Mouse (Mus musculus): ENCODE data around the gene Etv6. TPM values are rescaled to one million over a fixed set of nuclear protein-coding genes. Genes with fewer than 3 reads are reported as not detected.

Etv6 gene
- polyA plus RNA-seq, 1 experiment from 2014 or later, result 2.7 TPM

GRCm38 (mm10) chr6:134128594-134128993 lies 93.1 kb downstream of the Etv6 start:
- WGBS (ENCODE audit: insufficient replicate concordance), result 82% methylated on average over 13 of the region's 13 CpGs
- Histone ChIP-seq H3K36me3 (ENCODE audit: control insufficient read depth, insufficient read depth) (no peaks in the 10 kb centered on the region), H3K9ac (ENCODE audit: low read depth, low read length) (no peak overlapping the region), H3K9me3 (replicated peaks; ENCODE audit: control insufficient read depth, low read length) (0 out of 2 replicates have a peak, but pooled peaks cover 2% of the 10 kb centered on the region), H3K27me3 (ENCODE audit: control insufficient read depth, insufficient read depth, low read depth, low read length) (no peaks in the 10 kb centered on the region), H3K4me1 (ENCODE audit: control insufficient read depth, low read depth, low read length) (peaks cover 9% of the 10 kb centered on the region; the same call in 1 of the 2 replicates), H3K27ac (ENCODE audit: low read length) (no peak overlapping the region), H3K4me3 (ENCODE audit: low read depth, low read length) (no peak overlapping the region), H3K4me2 (ENCODE audit: low read depth, low read length) (no peak overlapping the region)
- ATAC-seq (ENCODE audit: low read depth), result no peak

GRCm38 (mm10) chr6:134129848-134130247 lies 94.3 kb downstream of the Etv6 start:
- 0 out of 2 replicates have a peak, but pooled peaks cover 2% of the 10 kb centered on the region for H3K9me3 ChIP-seq (replicated peaks; ENCODE audit: control insufficient read depth, low read length)
- no peak overlapping the region for H3K9ac ChIP-seq (ENCODE audit: low read depth, low read length)
- no peaks in the 10 kb centered on the region for H3K36me3 ChIP-seq (ENCODE audit: control insufficient read depth, insufficient read depth)
- H3K4me1 ChIP-seq (ENCODE audit: control insufficient read depth, low read depth, low read length), result peaks cover 12% of the 10 kb centered on the region
- no peak overlapping the region for H3K4me2 ChIP-seq (ENCODE audit: low read depth, low read length)
- WGBS (ENCODE audit: insufficient replicate concordance), result 84% methylated on average over 7 of the region's 7 CpGs
- no peaks in the 10 kb centered on the region for H3K27me3 ChIP-seq (ENCODE audit: control insufficient read depth, insufficient read depth, low read depth, low read length)
- ATAC-seq (ENCODE audit: low read depth), result no peak
- H3K27ac ChIP-seq (ENCODE audit: low read length), result no peak overlapping the region
- H3K4me3 ChIP-seq (ENCODE audit: low read depth, low read length), result no peak overlapping the region

- 0 out of 2 replicates have a peak, but pooled peaks cover 2% of the 10 kb centered on the region for H3K9me3 ChIP-seq (replicated peaks; ENCODE audit: control insufficient read depth, low read length)
- peaks cover 14% of the 10 kb centered on the region for H3K4me1 ChIP-seq (ENCODE audit: control insufficient read depth, low read depth, low read length)
- peak; percentile 75 for ATAC-seq (ENCODE audit: low read depth)
- H3K27me3 ChIP-seq (ENCODE audit: control insufficient read depth, insufficient read depth, low read depth, low read length), result no peaks in the 10 kb centered on the region
- no peaks in the 10 kb centered on the region for H3K36me3 ChIP-seq (ENCODE audit: control insufficient read depth, insufficient read depth)
- 35% methylated on average over 5 of the region's 5 CpGs for WGBS (ENCODE audit: insufficient replicate concordance)
- H3K4me3 ChIP-seq (ENCODE audit: low read depth, low read length), result no peak overlapping the region
- no peak overlapping the region for H3K9ac ChIP-seq (ENCODE audit: low read depth, low read length)
- H3K4me2 ChIP-seq (ENCODE audit: low read depth, low read length), result no peak overlapping the region
- peak overlapping the region; percentile 40; the same call in 1 of the 2 replicates for H3K27ac ChIP-seq (ENCODE audit: low read length)
Measured at GRCm38 (mm10) chr6:134130816-134131215, 95.3 kb downstream of the Etv6 start.

GRCm38 (mm10) chr6:134131601-134132000 lies 96.1 kb downstream of the Etv6 start:
- Histone ChIP-seq H3K27ac (ENCODE audit: low read length) (no peak overlapping the region), H3K4me2 (ENCODE audit: low read depth, low read length) (no peak overlapping the region), H3K36me3 (ENCODE audit: control insufficient read depth, insufficient read depth) (no peaks in the 10 kb centered on the region), H3K4me1 (ENCODE audit: control insufficient read depth, low read depth, low read length) (peaks cover 14% of the 10 kb centered on the region), H3K9ac (ENCODE audit: low read depth, low read length) (no peak overlapping the region), H3K4me3 (ENCODE audit: low read depth, low read length) (no peak overlapping the region), H3K9me3 (replicated peaks; ENCODE audit: control insufficient read depth, low read length) (0 out of 2 replicates have a peak, but pooled peaks cover 2% of the 10 kb centered on the region), H3K27me3 (ENCODE audit: control insufficient read depth, insufficient read depth, low read depth, low read length) (no peaks in the 10 kb centered on the region)
- WGBS (ENCODE audit: insufficient replicate concordance), result 70% methylated on average over 2 of the region's 2 CpGs
- no peak for ATAC-seq (ENCODE audit: low read depth)

- peaks cover 14% of the 10 kb centered on the region for H3K4me1 ChIP-seq (ENCODE audit: control insufficient read depth, low read depth, low read length)
Measured at GRCm38 (mm10) chr6:134133756-134134155, 98.3 kb downstream of the Etv6 start.

GRCm38 (mm10) chr6:134134821-134135323 lies 99.4 kb downstream of the Etv6 start:
- 49% methylated on average over 9 of the region's 9 CpGs for WGBS (ENCODE audit: insufficient replicate concordance)
- Histone ChIP-seq H3K36me3 (ENCODE audit: control insufficient read depth, insufficient read depth) (no peaks in the 10 kb centered on the region), H3K4me2 (ENCODE audit: low read depth, low read length) (no peak overlapping the region), H3K9me3 (replicated peaks; ENCODE audit: control insufficient read depth, low read length) (no peaks in the 10 kb centered on the region), H3K27me3 (ENCODE audit: control insufficient read depth, insufficient read depth, low read depth, low read length) (no peaks in the 10 kb centered on the region), H3K27ac (ENCODE audit: low read length) (no peak overlapping the region), H3K9ac (ENCODE audit: low read depth, low read length) (no peak overlapping the region), H3K4me1 (ENCODE audit: control insufficient read depth, low read depth, low read length) (peaks cover 14% of the 10 kb centered on the region), H3K4me3 (ENCODE audit: low read depth, low read length) (no peak overlapping the region)
- no peak for ATAC-seq (ENCODE audit: low read depth)

More at GRCm38 (mm10) chr6:134133756-134134155, 98.3 kb downstream of the Etv6 start:
- Histone ChIP-seq H3K36me3 (ENCODE audit: control insufficient read depth, insufficient read depth) (no peaks in the 10 kb centered on the region), H3K4me2 (ENCODE audit: low read depth, low read length) (no peak overlapping the region), H3K27ac (ENCODE audit: low read length) (no peak overlapping the region), H3K27me3 (ENCODE audit: control insufficient read depth, insufficient read depth, low read depth, low read length) (no peaks in the 10 kb centered on the region), H3K9ac (ENCODE audit: low read depth, low read length) (no peak overlapping the region), H3K4me3 (ENCODE audit: low read depth, low read length) (no peak overlapping the region), H3K9me3 (replicated peaks; ENCODE audit: control insufficient read depth, low read length) (0 out of 2 replicates have a peak, but pooled peaks cover 2% of the 10 kb centered on the region)
- no peak for ATAC-seq (ENCODE audit: low read depth)
- WGBS (ENCODE audit: insufficient replicate concordance), result 24% methylated on average over 4 of the region's 4 CpGs

- 50% methylated on average over 3 of the region's 3 CpGs for WGBS (ENCODE audit: insufficient replicate concordance)
- no peak for ATAC-seq (ENCODE audit: low read depth)
- Histone ChIP-seq H3K36me3 (ENCODE audit: control insufficient read depth, insufficient read depth) (no peaks in the 10 kb centered on the region), H3K4me1 (ENCODE audit: control insufficient read depth, low read depth, low read length) (peaks cover 5% of the 10 kb centered on the region), H3K4me3 (ENCODE audit: low read depth, low read length) (no peak overlapping the region), H3K27ac (ENCODE audit: low read length) (no peak overlapping the region), H3K27me3 (ENCODE audit: control insufficient read depth, insufficient read depth, low read depth, low read length) (no peaks in the 10 kb centered on the region), H3K9ac (ENCODE audit: low read depth, low read length) (no peak overlapping the region), H3K9me3 (replicated peaks; ENCODE audit: control insufficient read depth, low read length) (no peaks in the 10 kb centered on the region), H3K4me2 (ENCODE audit: low read depth, low read length) (no peak overlapping the region)
Measured at GRCm38 (mm10) chr6:134136315-134136714, 100.8 kb downstream of the Etv6 start.

- 83% methylated on average over 3 of the region's 3 CpGs for WGBS (ENCODE audit: insufficient replicate concordance)
- Histone ChIP-seq H3K36me3 (ENCODE audit: control insufficient read depth, insufficient read depth) (no peaks in the 10 kb centered on the region), H3K9me3 (replicated peaks; ENCODE audit: control insufficient read depth, low read length) (no peaks in the 10 kb centered on the region), H3K27me3 (ENCODE audit: control insufficient read depth, insufficient read depth, low read depth, low read length) (no peaks in the 10 kb centered on the region), H3K9ac (ENCODE audit: low read depth, low read length) (no peak overlapping the region), H3K4me3 (ENCODE audit: low read depth, low read length) (no peak overlapping the region), H3K4me1 (ENCODE audit: control insufficient read depth, low read depth, low read length) (peaks cover 15% of the 10 kb centered on the region), H3K4me2 (ENCODE audit: low read depth, low read length) (no peak overlapping the region), H3K27ac (ENCODE audit: low read length) (no peak overlapping the region)
- ATAC-seq (ENCODE audit: low read depth), result no peak
Measured at GRCm38 (mm10) chr6:134139359-134139758, 103.9 kb downstream of the Etv6 start.

GRCm38 (mm10) chr6:134140718-134141615 lies 105.5 kb downstream of the Etv6 start:
- H3K9ac ChIP-seq (ENCODE audit: low read depth, low read length), result no peak overlapping the region
- ATAC-seq (ENCODE audit: low read depth), result no peak
- H3K4me1 ChIP-seq (ENCODE audit: control insufficient read depth, low read depth, low read length), result peaks cover 14% of the 10 kb centered on the region
- no peak overlapping the region for H3K27ac ChIP-seq (ENCODE audit: low read length)
- 53% methylated on average over 16 of the region's 16 CpGs for WGBS (ENCODE audit: insufficient replicate concordance)
- H3K27me3 ChIP-seq (ENCODE audit: control insufficient read depth, insufficient read depth, low read depth, low read length), result no peaks in the 10 kb centered on the region
- no peak overlapping the region for H3K4me3 ChIP-seq (ENCODE audit: low read depth, low read length)
- H3K9me3 ChIP-seq (replicated peaks; ENCODE audit: control insufficient read depth, low read length), result no peaks in the 10 kb centered on the region
- H3K4me2 ChIP-seq (ENCODE audit: low read depth, low read length), result no peak overlapping the region
- H3K36me3 ChIP-seq (ENCODE audit: control insufficient read depth, insufficient read depth), result no peaks in the 10 kb centered on the region
